Mouse (Mus musculus) gastrocnemius, adult 18-20 months (tissue): ENCODE measurements around the gene Metrn. TPM values are rescaled to one million over a fixed set of nuclear protein-coding genes. Genes with fewer than 3 reads are reported as not detected.
"Not testable (repeated sequence)": the region's sequence is repeated elsewhere in the genome, so short reads cannot be mapped to it uniquely, and the experiment has no call there.

Source experiments
- DNase-seq: peaks from one replicate; pipeline ENCODE4 v3.0.0; 2021; ENCODE audit warnings: low spot score
- total RNA-seq, 2 experiments: library from RNA; stranded (reverse); gene quantifications; 2 replicates each; pipeline ENCODE4 v1.2.3; 2021

Gene Metrn
- total RNA-seq, 2 experiments from 2014 or later = 40.1 to 48.4 TPM

GRCm38 (mm10) chr17:25808789-25809605 lies 12.1 kb upstream of the Metrn start, which contains the start of gene Fbxl16:
Gene Fbxl16, plus strand, starts transcription at chr17:25809085.
- no peak for DNase-seq

- DNase-seq = no peak
These were observed 11.1 kb upstream of the Metrn start for GRCm38 (mm10) chr17:25808028-25808427.

- DNase-seq = not testable (repeated sequence)
These were observed 10.5 kb upstream of the Metrn start for GRCm38 (mm10) chr17:25807452-25807851.

DNA sequence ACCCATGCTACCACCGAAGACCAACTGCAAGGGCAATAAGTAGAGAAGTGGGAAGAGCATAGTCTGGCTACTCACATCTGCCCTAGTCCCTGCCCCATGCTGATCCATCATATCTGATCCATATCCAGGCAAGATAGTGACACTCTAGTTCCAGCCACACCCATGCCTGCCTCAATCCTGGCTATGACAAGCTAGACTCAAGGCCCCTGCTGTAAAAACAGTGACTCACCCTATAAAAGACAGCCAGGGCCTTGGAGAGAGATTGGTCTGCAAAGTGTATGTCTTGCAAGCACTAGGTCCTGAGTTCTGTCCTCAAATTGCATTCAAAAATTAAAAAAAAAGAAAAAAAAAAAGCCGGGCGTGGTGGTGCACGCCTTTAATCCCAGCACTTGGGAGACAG lies 9.6 kb upstream of the Metrn start:
- DNase-seq = no peak

- DNase-seq = peak; percentile 27
These were observed 6.0 kb upstream of the Metrn start for GRCm38 (mm10) chr17:25802825-25803517.

DNA sequence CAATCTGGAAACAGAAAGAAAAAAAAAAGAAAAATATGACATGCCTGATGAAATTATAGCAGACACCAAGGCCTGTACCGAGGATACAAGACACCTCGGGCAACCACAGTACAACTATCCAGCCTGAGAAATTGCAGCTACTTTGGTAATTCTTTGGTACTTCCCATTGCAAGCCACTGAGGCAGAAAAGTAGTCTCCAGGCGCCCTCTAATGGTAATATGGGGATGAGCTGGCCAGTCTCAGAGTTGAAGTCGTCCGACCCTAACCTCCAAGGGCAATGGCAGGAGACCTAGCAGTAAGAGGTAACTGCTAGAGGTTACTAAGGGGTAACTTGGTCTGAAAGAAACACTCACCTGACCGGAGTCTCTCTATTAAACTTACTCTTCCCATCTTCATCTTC lies 4.1 kb upstream of the Metrn start:
- peak; percentile 78 for DNase-seq

- DNase-seq = peak; percentile 60
These were observed 645 bp downstream of the Metrn start for GRCm38 (mm10) chr17:25796211-25796771.

DNA sequence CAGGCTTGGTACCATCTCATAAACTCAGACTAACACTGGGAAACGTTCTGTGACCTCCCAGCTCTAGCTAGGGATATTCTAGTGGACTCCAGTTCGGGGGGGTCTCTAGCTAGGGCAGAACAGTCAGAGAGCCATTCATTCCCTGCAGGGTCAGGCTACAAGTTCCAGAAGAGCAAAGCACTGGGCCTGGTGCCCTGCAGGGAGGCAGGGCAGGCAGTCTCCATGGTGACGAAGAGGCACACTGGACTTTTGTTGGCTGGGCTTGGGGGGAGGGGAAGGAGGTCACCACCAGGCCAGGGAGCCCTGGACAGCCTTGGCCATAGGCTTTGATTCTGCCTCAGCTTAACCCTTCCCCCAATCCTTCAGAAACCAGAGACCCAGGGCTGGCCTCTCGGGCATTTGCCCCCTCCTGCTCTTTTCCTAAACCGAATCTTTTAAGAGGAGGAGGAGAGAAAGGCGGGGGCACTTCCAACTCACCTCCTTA lies 1.3 kb downstream of the Metrn start, which contains the start of gene AC134908.4:
AC134908.4 (minus strand) TSS at position 51 of the 484 bp plus-strand sequence.
- no peak for DNase-seq

DNA sequence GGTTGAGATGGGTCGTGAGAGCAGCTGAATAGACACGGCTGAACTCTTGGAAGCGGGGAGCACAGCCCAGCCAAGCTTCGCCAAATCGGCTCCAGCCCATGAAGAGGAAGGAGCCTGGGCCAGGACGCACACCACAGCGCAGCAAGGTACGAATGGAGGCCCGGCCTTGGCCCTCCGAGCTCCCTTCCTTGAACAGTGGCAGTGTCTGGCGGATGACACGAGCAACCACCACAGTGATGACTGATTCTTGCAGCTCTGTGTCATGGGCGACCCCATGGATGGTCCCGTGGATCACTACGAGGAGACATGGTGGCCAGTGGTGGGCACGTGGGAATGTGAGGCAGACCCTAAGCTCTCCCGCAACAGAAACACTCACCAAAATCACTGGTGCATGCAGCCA lies 1.9 kb downstream of the Metrn start:
- no peak for DNase-seq

DNA sequence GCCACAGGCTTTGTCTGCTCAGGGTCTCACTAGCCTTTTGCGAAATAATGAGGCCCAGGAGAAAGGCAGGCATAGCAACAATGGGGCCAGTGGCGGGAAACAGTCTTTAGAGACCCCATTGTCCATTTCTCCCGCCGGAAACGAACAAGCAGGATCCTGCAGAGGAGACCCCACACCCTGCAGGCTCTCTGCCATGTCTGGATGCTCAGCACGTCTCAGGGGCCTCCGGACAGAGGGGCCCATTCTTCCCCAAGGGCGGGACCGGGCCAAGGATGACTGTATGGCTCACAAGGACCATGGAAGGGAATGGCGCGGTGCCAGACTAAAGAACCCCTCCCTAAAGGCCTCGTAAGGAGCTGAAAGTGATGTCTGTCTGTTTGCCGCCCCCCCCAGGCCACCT lies 2.7 kb downstream of the Metrn start:
- no peak for DNase-seq

DNA sequence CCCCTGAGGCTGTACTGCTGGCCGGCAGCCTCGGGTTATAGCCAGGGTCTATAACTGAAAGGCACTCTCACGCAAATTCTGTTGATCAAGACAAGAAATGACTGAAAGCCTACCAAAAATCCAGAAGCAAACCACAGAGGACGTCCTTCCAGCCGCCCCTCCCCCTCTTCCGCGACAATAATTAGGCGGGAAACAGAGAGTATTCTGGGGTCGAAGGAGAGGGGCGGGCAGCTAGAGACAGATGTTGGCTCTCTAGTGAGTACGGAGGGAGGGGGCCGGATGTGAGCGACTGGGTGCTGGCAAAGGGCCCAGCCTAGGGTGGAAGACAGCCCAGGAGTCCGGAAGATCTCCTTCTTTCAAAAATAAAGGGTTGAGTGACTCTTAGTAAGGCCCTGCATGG lies 4.3 kb downstream of the Metrn start, which contains the start of gene Fam173a:
Fam173a (minus strand) TSS at position 287 of the 400 bp plus-strand sequence.
- DNase-seq = peak; percentile 53

DNA sequence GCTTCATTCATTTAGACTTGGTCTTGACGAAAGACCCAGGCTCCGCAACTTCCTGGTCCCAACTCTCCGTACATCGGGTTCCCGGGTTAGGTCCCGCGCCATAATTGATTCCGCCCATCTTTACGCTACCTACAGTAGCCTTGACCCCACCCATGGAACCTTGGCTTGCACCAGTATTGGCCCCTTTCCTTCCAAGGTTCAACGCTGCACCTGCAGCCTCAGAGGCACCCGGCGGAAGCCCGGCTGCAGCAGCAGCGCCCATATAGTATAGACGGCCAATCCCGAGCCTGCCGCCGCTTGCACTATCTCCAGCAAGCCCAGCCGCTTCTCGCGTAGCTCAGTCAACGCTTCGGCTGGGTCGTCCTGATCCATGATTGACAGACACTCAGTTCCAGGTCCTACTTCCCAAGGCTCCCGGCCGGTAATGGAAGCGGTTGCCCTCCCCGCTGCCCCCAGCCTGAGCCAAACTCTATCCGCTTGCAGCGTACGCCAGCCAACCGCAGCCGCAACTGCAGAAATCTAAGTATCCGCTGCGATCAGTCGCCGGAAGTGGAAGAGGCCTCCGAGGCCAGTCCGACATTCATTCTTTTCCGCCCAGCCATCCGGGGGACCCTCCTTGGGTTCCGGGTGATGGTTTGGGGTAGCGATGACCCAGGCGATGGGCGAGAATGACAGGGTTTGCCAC lies 5.0 kb downstream of the Metrn start:
- peak; percentile 87 for DNase-seq

- no peak for DNase-seq
These were observed 5.6 kb downstream of the Metrn start for GRCm38 (mm10) chr17:25791320-25791842.

GRCm38 (mm10) chr17:25786781-25787504 lies 10.0 kb downstream of the Metrn start:
- DNase-seq = no peak

DNA sequence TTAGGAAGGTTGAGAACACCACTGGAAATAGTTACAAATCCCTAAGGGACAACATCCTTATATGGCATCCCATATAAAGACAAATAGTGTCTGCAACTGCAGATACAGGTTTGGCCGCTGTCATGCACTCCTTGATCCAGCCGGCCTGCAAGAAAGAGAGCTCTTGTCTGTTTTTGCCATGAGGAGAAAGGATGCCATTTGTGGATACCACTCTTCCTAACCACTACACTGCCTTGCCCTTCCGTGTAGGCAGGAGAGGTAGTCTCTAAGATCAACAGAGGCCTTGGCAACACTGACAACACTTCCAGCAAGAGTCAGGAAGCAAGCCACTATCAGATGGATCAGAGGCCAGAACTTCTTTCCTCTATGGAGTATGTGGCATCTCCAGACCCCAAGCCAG lies 10.7 kb downstream of the Metrn start, which contains the start of gene Ccdc78:
Ccdc78 (plus strand) TSS at position 301 of the 400 bp plus-strand sequence.
- no peak for DNase-seq

DNA sequence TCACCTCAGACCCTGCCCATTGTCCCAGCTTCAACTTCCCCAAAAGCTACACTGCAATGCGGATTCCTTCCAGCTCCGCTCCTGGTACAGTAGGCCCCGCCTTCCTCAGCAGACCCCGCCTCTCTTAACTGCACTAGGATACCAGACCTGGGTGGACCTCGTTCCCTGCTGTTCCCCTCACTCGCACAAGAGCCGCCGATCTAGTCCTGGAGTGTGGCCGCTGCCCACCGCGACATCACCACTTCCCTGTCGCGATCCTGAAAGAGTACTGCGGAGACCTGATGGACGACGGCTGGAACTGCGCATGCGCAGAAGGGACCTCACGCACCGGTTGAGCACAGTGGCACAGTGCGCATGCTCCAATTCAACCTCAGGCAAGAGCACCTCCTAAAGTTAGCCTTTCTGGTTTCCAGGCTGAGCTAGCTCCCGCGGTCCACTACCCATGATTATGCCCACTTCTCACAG lies 11.6 kb downstream of the Metrn start, which contains the start of gene Haghl:
Haghl (minus strand) TSS at position 393 of the 465 bp plus-strand sequence.
- DNase-seq = peak; percentile 95

DNA sequence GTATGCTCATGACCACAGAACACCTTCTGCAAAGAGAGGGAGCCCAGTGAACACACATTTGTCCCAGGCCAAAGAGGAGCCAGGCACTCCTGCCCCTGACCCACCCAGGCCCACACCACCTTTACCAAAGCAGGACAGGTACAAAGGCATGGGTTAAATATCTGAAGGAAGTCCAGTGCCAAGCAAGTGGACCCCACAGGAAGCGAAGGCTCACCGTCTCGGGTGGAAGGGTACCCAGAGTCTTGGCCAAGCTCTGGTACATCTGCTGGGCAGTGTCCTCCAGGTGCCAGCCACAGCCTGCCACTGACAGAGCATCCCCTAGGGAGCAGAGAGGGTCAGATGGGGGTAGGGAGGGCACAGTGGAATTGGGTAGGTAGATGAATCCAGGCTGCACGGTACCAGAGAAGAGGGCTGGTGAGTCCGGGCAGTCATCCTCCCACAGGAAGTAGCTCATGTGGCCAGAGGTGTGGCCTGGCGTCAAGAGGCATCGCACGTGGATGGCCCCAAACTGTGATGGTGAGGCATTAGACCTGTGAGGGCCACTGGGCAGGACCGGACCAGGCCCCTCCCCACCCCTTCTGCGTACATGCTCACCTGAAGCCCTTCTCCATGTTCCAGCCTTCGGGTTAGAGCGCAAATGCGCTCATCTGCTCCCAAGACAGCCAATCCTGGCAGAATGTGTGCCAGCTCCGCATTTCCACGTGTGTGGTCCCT lies 12.9 kb downstream of the Metrn start:
- no peak for DNase-seq

DNA sequence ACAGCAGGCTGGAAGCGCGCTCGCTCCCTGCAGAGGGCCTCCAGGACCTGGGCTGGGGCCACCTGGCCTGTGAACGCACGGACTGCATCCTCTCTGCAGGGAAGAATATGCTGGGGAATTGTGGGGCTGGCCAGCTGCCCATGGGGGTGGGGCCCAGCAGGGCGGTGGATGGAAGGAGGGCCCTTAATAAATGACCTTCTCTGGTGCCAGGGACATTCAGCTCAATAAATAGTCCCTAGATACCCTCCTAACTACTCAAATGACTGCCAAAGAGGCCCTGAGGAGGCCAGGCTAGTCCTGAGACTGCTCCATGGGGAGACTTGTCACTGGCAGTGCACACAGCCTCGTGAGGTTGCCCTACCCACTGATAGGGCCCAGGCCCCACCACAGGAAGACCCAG lies 13.8 kb downstream of the Metrn start:
- no peak for DNase-seq

DNA sequence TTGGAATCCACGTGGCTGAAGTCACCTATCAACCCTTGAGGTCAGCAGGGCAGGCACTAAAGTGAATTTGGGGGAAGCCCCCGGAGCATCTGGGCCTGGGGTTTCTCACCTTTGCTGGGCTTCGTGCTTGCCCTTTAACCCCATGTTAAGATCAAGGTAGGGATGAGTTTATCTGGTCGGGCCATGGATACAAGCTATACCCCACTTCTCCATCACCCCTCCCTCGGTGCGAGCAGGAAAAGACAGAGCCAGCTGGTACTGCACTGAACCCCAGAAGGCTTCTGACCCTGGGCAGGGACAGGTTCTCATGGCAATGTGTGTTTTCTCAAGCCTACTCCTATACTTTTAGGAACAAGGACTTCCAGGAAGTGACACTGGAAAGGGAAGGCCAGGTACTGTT lies 15.6 kb downstream of the Metrn start:
- DNase-seq = no peak

- DNase-seq = no peak
These were observed 19.0 kb downstream of the Metrn start for GRCm38 (mm10) chr17:25777948-25778347.
